Mouse (Mus musculus) spleen, postnatal 4 days (tissue): ENCODE measurements around the gene Capn7.

ENCODE experiments used
- DNase-seq, 2 experiments: peaks; one replicate each; pipeline ENCODE4 v3.0.0; 2022; ENCODE audit warnings: low spot score in 2 of 2

The Capn7 gene

GRCm38 (mm10) chr14:31395629-31396199 lies 59.3 kb downstream of the Capn7 start:
- DNase-seq = no peak

GRCm38 (mm10) chr14:31396428-31396827 lies 60.0 kb downstream of the Capn7 start:
- no peak for DNase-seq

DNA sequence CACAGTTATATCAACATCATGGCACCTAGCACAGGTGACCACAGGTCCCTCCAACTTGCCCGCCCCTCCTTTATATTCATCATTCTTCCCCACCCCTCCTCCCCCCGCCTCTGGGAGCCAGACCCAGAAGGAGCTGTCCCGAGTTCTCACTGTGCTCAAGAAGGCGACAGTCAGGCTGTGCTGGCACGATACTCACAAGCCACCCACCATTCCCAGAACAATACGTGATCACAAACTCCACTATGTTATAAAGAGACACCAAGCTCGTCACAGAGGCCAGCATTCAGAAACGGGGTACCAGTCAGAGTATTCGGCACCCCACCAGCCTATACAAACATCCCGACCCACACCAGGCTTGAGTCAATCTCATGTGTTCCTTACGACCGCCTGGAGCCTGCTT lies 60.9 kb downstream of the Capn7 start:
- no peak for DNase-seq

DNA sequence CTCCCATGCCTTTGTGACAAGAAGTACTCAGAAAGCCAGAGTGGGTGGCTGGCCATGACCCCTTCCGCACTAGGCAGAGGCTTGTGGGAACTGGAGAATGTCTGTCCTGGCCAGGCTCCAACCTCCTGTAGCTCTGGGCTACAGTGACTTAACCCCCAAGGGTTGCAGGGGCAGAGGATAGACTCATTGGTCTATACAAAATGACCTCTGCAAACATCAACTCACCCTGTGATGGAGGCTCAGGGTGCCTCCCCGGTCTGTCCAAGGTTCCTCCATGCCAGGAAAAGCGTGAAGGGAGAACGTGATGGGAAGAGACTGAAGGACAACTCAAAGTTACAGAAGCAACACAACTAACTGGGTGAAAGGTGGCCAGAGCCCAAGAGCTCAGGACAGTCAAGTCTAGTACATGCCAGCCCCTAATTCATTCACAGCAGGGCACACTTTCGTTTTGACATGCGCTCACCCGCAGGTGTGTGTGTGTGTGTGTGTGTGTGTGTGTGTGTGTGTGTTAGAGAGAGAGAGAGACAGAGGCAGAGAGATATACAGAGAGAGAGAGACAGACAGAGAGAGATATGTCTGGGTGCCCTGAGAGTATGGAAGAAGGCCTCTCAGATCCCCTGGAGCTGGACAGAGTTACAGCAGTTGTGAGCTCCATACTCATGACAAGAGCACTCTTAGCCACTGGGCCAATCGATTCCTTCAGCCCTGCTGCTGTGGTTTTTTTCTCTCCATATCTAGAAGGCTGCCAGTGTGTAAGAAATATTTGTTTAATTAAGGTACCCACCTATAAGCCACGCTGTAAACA lies 61.6 kb downstream of the Capn7 start:
- no peak for DNase-seq

DNA sequence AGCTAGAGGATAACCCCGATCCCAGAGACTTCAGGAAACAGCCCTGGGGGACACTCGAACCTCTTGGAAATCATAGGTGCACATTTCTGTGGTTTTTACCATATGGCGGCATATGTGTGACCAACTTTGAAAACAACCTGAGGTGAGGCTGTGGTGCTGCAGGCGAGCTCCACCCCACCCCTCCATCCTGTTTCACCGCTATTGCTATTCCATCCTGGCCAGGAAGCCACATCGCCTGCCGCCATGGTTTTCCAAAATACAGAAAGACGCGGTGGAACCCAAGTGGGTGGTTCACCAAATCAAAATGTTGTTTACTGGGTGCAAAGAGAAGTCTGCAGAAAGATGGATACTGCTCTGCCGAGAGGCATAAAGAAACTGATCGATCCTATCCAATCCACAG lies 62.4 kb downstream of the Capn7 start:
- no peak for DNase-seq

GRCm38 (mm10) chr14:31399271-31399670 lies 62.8 kb downstream of the Capn7 start:
- no peak for DNase-seq

- no peak for DNase-seq
Observed at GRCm38 (mm10) chr14:31400246-31400645, 63.8 kb downstream of the Capn7 start.

GRCm38 (mm10) chr14:31400896-31401295 lies 64.5 kb downstream of the Capn7 start:
- DNase-seq = no peak

- no peak for DNase-seq
Observed at GRCm38 (mm10) chr14:31401918-31402427, 65.5 kb downstream of the Capn7 start.

DNA sequence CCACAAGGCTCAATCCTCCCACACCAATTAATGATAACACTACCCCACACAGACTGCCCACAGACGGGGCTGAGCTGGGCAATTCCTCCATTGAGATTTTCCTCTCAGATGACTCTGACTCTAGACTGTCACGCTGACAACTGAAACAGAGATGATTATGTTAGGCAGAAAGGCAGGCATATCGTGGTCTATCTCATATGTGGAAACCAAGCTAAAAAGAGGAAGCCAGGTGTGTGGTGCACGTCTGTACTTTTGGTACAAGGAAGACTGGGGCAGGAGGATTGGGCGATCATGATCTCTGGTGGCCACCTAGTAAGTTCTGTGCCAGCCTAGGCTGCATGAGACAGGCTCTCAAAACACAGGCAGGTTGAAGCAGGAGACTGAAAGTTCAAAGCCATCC lies 66.3 kb downstream of the Capn7 start:
- no peak for DNase-seq

- DNase-seq = no peak
Observed at GRCm38 (mm10) chr14:31403556-31403955, 67.1 kb downstream of the Capn7 start.

DNA sequence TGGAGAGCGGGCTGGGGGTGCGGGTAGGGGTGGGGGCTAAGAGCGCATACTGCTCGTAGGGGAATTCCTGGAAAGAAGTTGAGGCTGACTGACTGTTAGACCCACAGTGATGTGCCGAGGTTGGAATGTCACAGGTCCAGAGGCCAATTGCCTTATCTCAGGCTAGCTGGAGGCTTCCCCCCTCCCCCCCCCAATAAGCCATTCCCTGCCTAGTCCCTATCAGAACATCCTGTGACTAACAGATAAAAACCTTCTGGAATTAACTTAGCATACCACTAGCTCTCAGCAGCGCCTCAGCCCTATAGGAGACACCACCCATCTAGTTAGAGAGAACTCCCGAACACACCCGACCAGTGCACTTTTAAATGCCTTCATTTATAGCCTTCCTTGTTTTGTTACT lies 67.6 kb downstream of the Capn7 start:
- no peak for DNase-seq

- no peak for DNase-seq
Observed at GRCm38 (mm10) chr14:31404663-31405062, 68.2 kb downstream of the Capn7 start.

DNA sequence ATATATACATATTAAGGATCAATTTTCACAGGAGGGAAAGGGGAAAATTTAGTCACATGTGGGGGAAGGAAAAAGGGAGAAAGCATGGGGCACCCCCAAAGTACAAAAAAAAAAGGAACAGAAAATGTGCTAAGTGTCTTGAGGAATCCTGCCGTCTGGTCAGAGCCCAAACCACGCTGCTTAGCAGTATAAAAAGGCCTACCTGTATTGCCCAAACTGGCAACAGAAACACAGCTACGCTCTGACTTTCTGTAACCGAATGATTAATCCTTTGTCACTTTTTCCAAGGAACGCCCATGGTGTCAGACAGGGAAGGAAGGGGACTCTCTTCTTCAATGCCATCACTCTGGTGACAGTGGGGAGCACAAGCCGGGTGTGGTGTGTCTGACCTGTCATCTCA lies 69.2 kb downstream of the Capn7 start:
- no peak for DNase-seq

DNA sequence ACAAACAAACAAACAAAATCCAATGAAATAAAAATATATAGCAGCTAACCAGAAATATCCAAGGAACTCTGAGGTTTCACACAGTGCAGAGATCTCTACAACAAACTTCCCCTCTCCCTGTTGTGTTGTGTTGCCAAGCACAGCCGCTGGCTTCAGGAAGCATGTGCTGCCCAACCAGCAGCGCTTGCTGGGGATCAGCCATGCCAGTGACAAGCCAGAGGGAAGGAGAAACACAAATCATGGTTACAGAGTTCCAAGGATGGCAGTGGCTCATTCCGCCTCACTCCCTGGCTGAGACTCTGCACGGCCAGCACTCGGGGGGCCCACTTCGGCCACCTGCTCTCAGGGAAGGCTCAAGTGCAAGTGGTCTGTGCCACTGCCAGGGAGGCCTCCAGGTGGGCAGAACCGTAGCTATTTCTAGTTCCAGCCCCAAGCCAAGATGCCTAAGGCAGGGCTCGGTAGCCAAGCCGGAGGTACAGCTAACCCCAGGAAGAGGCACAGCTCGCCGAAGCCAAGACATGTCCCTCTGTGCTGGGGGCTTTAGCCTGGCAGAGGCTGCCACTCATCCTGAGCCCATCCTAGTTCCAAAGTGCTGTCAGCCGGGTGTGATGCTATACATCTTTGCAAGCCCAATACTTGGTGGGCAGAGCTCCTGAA lies 69.8 kb downstream of the Capn7 start:
- no peak for DNase-seq

DNA sequence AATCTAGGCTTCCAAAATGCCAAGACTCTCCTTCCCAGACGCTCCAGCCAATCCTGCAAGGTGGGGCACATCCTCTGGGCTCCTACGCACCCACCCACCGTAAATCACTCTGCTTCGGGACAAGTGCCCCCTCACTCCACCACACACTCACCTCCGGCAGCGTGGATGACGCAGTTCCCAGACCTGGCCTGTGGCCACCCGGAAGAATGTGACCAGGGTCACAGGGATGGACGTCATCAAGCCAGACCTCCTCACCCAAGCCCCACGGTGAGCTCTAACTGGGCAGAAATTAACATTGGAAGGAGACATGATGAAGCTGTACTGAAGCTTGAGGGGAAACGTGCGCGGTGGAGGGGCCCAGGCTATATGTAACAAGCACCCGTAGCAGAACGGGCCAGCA lies 70.8 kb downstream of the Capn7 start:
- no peak for DNase-seq

- no peak for DNase-seq
Observed at GRCm38 (mm10) chr14:31407911-31408604, 71.6 kb downstream of the Capn7 start.

- DNase-seq = no peak
Observed at GRCm38 (mm10) chr14:31408666-31409065, 72.2 kb downstream of the Capn7 start.

GRCm38 (mm10) chr14:31410123-31410724 lies 73.8 kb downstream of the Capn7 start:
- peak in 1 of 2 experiments; percentile 47 for DNase-seq

DNA sequence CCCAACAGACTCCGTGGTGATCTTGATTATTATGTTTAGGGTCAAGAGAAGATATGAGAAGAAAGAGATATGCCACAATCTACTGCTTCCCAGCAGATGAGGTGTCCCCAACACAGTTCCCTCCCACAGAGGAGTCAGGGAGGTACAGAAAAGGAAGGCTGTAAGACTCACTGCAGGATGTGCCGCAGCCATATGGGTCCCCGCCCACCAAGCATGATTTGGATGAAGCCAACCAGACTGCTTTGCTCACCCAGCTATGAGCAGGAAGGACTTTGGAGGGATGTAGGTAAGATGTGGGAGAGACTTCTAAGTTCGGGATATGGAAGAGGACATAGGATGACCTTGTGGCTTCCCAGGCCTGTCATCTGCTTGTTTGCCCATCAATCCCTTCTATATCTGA lies 74.3 kb downstream of the Capn7 start:
- DNase-seq = no peak

- no peak for DNase-seq
Observed at GRCm38 (mm10) chr14:31412651-31413056, 76.2 kb downstream of the Capn7 start.
